Comparison of ENCODE assay signal across 8 mouse cellular contexts in the genomic region with DNA sequence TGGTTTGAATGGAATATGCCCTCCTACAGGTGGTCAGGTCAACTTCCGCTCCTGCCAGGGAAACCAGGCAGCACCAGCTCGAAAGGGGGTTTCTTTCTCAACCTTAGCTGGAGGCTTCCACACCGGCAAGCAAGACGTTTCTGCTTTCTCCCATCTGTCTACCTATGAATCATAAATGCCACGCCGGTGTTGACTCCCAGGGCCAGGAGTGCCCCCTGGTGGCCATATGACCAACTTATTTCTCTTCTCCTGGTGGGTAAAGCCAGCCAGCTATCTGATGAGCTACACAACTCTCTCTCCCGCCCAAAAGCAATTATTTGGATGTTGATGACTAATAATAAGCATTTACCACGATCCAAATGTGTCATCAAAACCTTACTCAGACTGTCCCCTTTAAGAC. TPM values are rescaled to one million over a fixed set of nuclear protein-coding genes. Genes with fewer than 3 reads are reported as not detected.
DNase-seq lines count a peak whose midpoint lies in the region; ATAC-seq and TF ChIP-seq lines count a peak whose summit lies in the region.

No protein-coding gene starts in this region.

- peak; percentile 69 for DNase-seq in forebrain, embryonic 10.5 days (ENCODE audit: extremely low spot score, low spot score)
- DNase-seq in c-Kit-negative CD71-positive TER-119-positive erythroid progenitor cells, embryonic 14.5 days (ENCODE audit: low read depth, low spot score) = peak; percentile 42
- peak; percentile 79 for DNase-seq in forebrain, postnatal 0 days
- peak; percentile 89 for DNase-seq in hindbrain, postnatal 0 days (ENCODE audit: low spot score)
- peak; percentile 63 to 70 for DNase-seq in layer of hippocampus, postnatal 36 days
- DNase-seq in spleen, adult 12 weeks (ENCODE audit: low spot score) = peak; percentile 55

- peaks cover 12% of the 10 kb centered on the region for H3K4me1 ChIP-seq in forebrain, embryonic 10.5 days
- H3K4me1 ChIP-seq in forebrain, embryonic 15.5 days = no peaks in the 10 kb centered on the region
- H3K4me1 ChIP-seq in forebrain, postnatal 0 days (ENCODE audit: insufficient read depth) = no peaks in the 10 kb centered on the region
- no peaks in the 10 kb centered on the region for H3K4me1 ChIP-seq in hindbrain, postnatal 0 days (ENCODE audit: insufficient read depth, low read length)

- H3K27ac ChIP-seq in forebrain, embryonic 10.5 days = no peak overlapping the region
- no peak overlapping the region for H3K27ac ChIP-seq in forebrain, embryonic 15.5 days (replicated peaks)
- H3K27ac ChIP-seq in forebrain, postnatal 0 days (ENCODE audit: low read depth, low read length) = no peak overlapping the region
- no peak overlapping the region for H3K27ac ChIP-seq in hindbrain, postnatal 0 days

- H3K36me3 ChIP-seq in forebrain, embryonic 10.5 days (replicated peaks) = no peaks in the 10 kb centered on the region
- no peaks in the 10 kb centered on the region for H3K36me3 ChIP-seq in forebrain, embryonic 15.5 days
- no peaks in the 10 kb centered on the region for H3K36me3 ChIP-seq in forebrain, postnatal 0 days (ENCODE audit: insufficient read depth)
- no peaks in the 10 kb centered on the region for H3K36me3 ChIP-seq in hindbrain, postnatal 0 days (ENCODE audit: insufficient read depth, low read length)

- H3K9ac ChIP-seq in forebrain, embryonic 15.5 days (replicated peaks) = no peak overlapping the region
- no peak overlapping the region for H3K9ac ChIP-seq in forebrain, postnatal 0 days
- H3K9ac ChIP-seq in hindbrain, postnatal 0 days (replicated peaks; ENCODE audit: low read length) = no peak overlapping the region

- 36% methylated on average over 8 of the region's 8 CpGs for WGBS in forebrain, embryonic 10.5 days
- 30% methylated on average over 8 of the region's 8 CpGs for WGBS in forebrain, embryonic 15.5 days
- 27% methylated on average over 8 of the region's 8 CpGs for WGBS in forebrain, postnatal 0 days
- 26% methylated on average over 8 of the region's 8 CpGs for WGBS in hindbrain, postnatal 0 days

- no peak overlapping the region for H3K4me2 ChIP-seq in forebrain, embryonic 15.5 days (replicated peaks)
- H3K4me2 ChIP-seq in forebrain, postnatal 0 days (ENCODE audit: low read depth) = no peak overlapping the region
- no peak overlapping the region for H3K4me2 ChIP-seq in hindbrain, postnatal 0 days (ENCODE audit: low read depth, low read length)

- no peak overlapping the region for H3K4me3 ChIP-seq in forebrain, embryonic 10.5 days
- H3K4me3 ChIP-seq in forebrain, embryonic 15.5 days = no peak overlapping the region
- H3K4me3 ChIP-seq in forebrain, postnatal 0 days (ENCODE audit: low read depth, low read length) = no peak overlapping the region
- no peak overlapping the region for H3K4me3 ChIP-seq in hindbrain, postnatal 0 days (ENCODE audit: low read length)

- no peaks in the 10 kb centered on the region for H3K9me3 ChIP-seq in forebrain, embryonic 10.5 days
- H3K9me3 ChIP-seq in forebrain, embryonic 15.5 days = no peaks in the 10 kb centered on the region
- no peaks in the 10 kb centered on the region for H3K9me3 ChIP-seq in forebrain, postnatal 0 days (ENCODE audit: low read length)
- no peaks in the 10 kb centered on the region for H3K9me3 ChIP-seq in hindbrain, postnatal 0 days (ENCODE audit: low read length)

- peak; percentile 77 for TF ChIP-seq CTCF in forebrain, postnatal 0 days (IDR thresholded peaks at IDR 0.05; ENCODE audit: low read depth)
- peak; percentile 88 for TF ChIP-seq CTCF in hindbrain, postnatal 0 days (IDR thresholded peaks at IDR 0.05; ENCODE audit: low read depth)

- no peak for ATAC-seq in forebrain, embryonic 15.5 days (replicated peaks)
- peak; percentile 58; the same call in 1 of the 2 replicates for ATAC-seq in forebrain, postnatal 0 days
- ATAC-seq in hindbrain, postnatal 0 days = peak; percentile 55
- ATAC-seq in megakaryocyte-erythroid progenitor cell, adult 5-6 weeks (replicated peaks; ENCODE audit: low FRiP score, low TSS enrichment, poor library complexity, severe bottlenecking) = peak; percentile 91

- H3K27me3 ChIP-seq in forebrain, embryonic 10.5 days (ENCODE audit: poor library complexity, severe bottlenecking) = peaks cover 3% of the 10 kb centered on the region; the same call in 1 of the 2 replicates
- H3K27me3 ChIP-seq in forebrain, embryonic 15.5 days = no peaks in the 10 kb centered on the region
- no peaks in the 10 kb centered on the region for H3K27me3 ChIP-seq in forebrain, postnatal 0 days (ENCODE audit: insufficient read depth, low read length)
- H3K27me3 ChIP-seq in hindbrain, postnatal 0 days (ENCODE audit: insufficient read depth, low read length) = no peaks in the 10 kb centered on the region

RNA-seq across cellular contexts. Expression of gene Lrrc10, which starts 11.4 kb away (rescaled TPM):
- not detected in 2 replicates for polyA plus RNA-seq in forebrain, embryonic 10.5 days (2016; fragmentation: Nextera tagmentation; extraction: Ambion mirVana)
- polyA plus RNA-seq in forebrain, embryonic 15.5 days (2015; fragmentation: Nextera tagmentation; extraction: Ambion mirVana) = not detected in 2 replicates
- total RNA-seq in forebrain, postnatal 0 days (2014; rRNA removed) = not detected in 2 replicates
- 0.13 TPM in 1 of 2 replicates, not detected in the other for polyA plus RNA-seq in forebrain, postnatal 0 days (2015; fragmentation: Nextera tagmentation; extraction: Ambion mirVana)
- total RNA-seq in hindbrain, postnatal 0 days (2014; rRNA removed) = 0.16 TPM in 1 of 2 replicates, not detected in the other
- polyA plus RNA-seq in hindbrain, postnatal 0 days (2015; fragmentation: Nextera tagmentation; extraction: Ambion mirVana) = not detected in 2 replicates
- under 1 TPM in 1 of 2 experiments, not detected in 1; 0.25 TPM for total RNA-seq in layer of hippocampus, postnatal 36 days (2021)
- total RNA-seq in megakaryocyte-erythroid progenitor cell, adult 5-6 weeks (2014; fragmentation: Nextera tagmentation) = not detected in 2 replicates
- total RNA-seq in megakaryocyte-erythroid progenitor cell, adult 5-6 weeks (2017) = not detected in 2 replicates

RNA-seq across cellular contexts. Expression of gene Cct2, which starts 29.8 kb away (rescaled TPM):
- polyA plus RNA-seq in forebrain, embryonic 10.5 days (2016; fragmentation: Nextera tagmentation; extraction: Ambion mirVana) = 332 and 337 TPM in 2 replicates
- 273 and 274 TPM in 2 replicates for polyA plus RNA-seq in forebrain, embryonic 15.5 days (2015; fragmentation: Nextera tagmentation; extraction: Ambion mirVana)
- 399 and 404 TPM in 2 replicates for total RNA-seq in forebrain, postnatal 0 days (2014; rRNA removed)
- 240 and 249 TPM in 2 replicates for polyA plus RNA-seq in forebrain, postnatal 0 days (2015; fragmentation: Nextera tagmentation; extraction: Ambion mirVana)
- 234 and 266 TPM in 2 replicates for total RNA-seq in hindbrain, postnatal 0 days (2014; rRNA removed)
- polyA plus RNA-seq in hindbrain, postnatal 0 days (2015; fragmentation: Nextera tagmentation; extraction: Ambion mirVana) = 216 and 219 TPM in 2 replicates
- 100 to 1,000 TPM; 184 to 188 TPM for total RNA-seq in layer of hippocampus, postnatal 36 days (2021)
- 545 and 559 TPM in 2 replicates for total RNA-seq in megakaryocyte-erythroid progenitor cell, adult 5-6 weeks (2014; fragmentation: Nextera tagmentation)
- total RNA-seq in megakaryocyte-erythroid progenitor cell, adult 5-6 weeks (2017) = 707 and 779 TPM in 2 replicates

RNA-seq across cellular contexts. Expression of gene Best3, which starts 47.7 kb away (rescaled TPM):
- not detected in 2 replicates for polyA plus RNA-seq in forebrain, embryonic 10.5 days (2016; fragmentation: Nextera tagmentation; extraction: Ambion mirVana)
- polyA plus RNA-seq in forebrain, embryonic 15.5 days (2015; fragmentation: Nextera tagmentation; extraction: Ambion mirVana) = 0.10 TPM in 1 of 2 replicates, not detected in the other
- total RNA-seq in forebrain, postnatal 0 days (2014; rRNA removed) = not detected in 2 replicates
- polyA plus RNA-seq in forebrain, postnatal 0 days (2015; fragmentation: Nextera tagmentation; extraction: Ambion mirVana) = 0.05 and 0.11 TPM in 2 replicates
- total RNA-seq in hindbrain, postnatal 0 days (2014; rRNA removed) = 0.05 TPM in 1 of 2 replicates, not detected in the other
- 0.15 and 0.23 TPM in 2 replicates for polyA plus RNA-seq in hindbrain, postnatal 0 days (2015; fragmentation: Nextera tagmentation; extraction: Ambion mirVana)
- total RNA-seq in layer of hippocampus, postnatal 36 days (2021) = 1 to 10 TPM; 2.1 to 2.2 TPM
- total RNA-seq in megakaryocyte-erythroid progenitor cell, adult 5-6 weeks (2014; fragmentation: Nextera tagmentation) = not detected in 2 replicates
- not detected in 2 replicates for total RNA-seq in megakaryocyte-erythroid progenitor cell, adult 5-6 weeks (2017)
